Mouse (Mus musculus): ENCODE results near the gene Wdr46.
"Not testable (repeated sequence)": the region's sequence is repeated elsewhere in the genome, so short reads cannot be mapped to it uniquely, and the experiment has no call there.

Gene Wdr46

GRCm38 (mm10) chr17:33929371-33930279, 10.8 kb upstream of the Wdr46 start, which contains the start of gene Rgl2:
Gene Rgl2 (plus strand): TSS chr17:33929543.
- DNase-seq (ENCODE audit: low read depth): no peak

GRCm38 (mm10) chr17:33930280-33931158, 9.9 kb upstream of the Wdr46 start:
- DNase-seq (ENCODE audit: low read depth): no peak

- DNase-seq (ENCODE audit: low read depth): no peak
Observed at GRCm38 (mm10) chr17:33931159-33931866, 9.1 kb upstream of the Wdr46 start.

GRCm38 (mm10) chr17:33931947-33932346, 8.5 kb upstream of the Wdr46 start:
- no peak for DNase-seq (ENCODE audit: low read depth)

GRCm38 (mm10) chr17:33932448-33932847, 8.0 kb upstream of the Wdr46 start:
- DNase-seq (ENCODE audit: low read depth): no peak

GRCm38 (mm10) chr17:33932970-33933369, 7.5 kb upstream of the Wdr46 start:
- no peak for DNase-seq (ENCODE audit: low read depth)

- DNase-seq (ENCODE audit: low read depth): no peak
Observed at GRCm38 (mm10) chr17:33935422-33936055, 4.9 kb upstream of the Wdr46 start.

GRCm38 (mm10) chr17:33936993-33937392, 3.5 kb upstream of the Wdr46 start:
- DNase-seq (ENCODE audit: low read depth): no peak

- no peak for DNase-seq (ENCODE audit: low read depth)
Observed at GRCm38 (mm10) chr17:33938783-33939182, 1.7 kb upstream of the Wdr46 start.

GRCm38 (mm10) chr17:33940981-33941380, 521 bp downstream of the Wdr46 start:
- DNase-seq (ENCODE audit: low read depth): no peak

- DNase-seq (ENCODE audit: low read depth): no peak
Observed at GRCm38 (mm10) chr17:33941381-33941780, 921 bp downstream of the Wdr46 start.

GRCm38 (mm10) chr17:33943454-33943853, 3.0 kb downstream of the Wdr46 start:
- no peak for DNase-seq (ENCODE audit: low read depth)

- DNase-seq (ENCODE audit: low read depth): no peak
Observed at GRCm38 (mm10) chr17:33947430-33948089, 7.1 kb downstream of the Wdr46 start.

GRCm38 (mm10) chr17:33948090-33948904, 7.8 kb downstream of the Wdr46 start:
- no peak for DNase-seq (ENCODE audit: low read depth)

GRCm38 (mm10) chr17:33948905-33949537, 8.6 kb downstream of the Wdr46 start:
- no peak for DNase-seq (ENCODE audit: low read depth)

GRCm38 (mm10) chr17:33950131-33950625, 9.7 kb downstream of the Wdr46 start:
- DNase-seq (ENCODE audit: low read depth): no peak

- DNase-seq (ENCODE audit: low read depth): no peak
Observed at GRCm38 (mm10) chr17:33951021-33951946, 10.8 kb downstream of the Wdr46 start, which contains the start of gene B3galt4. Gene B3galt4 (minus strand): TSS chr17:33951488.

GRCm38 (mm10) chr17:33952015-33952414, 11.6 kb downstream of the Wdr46 start:
- DNase-seq (ENCODE audit: low read depth): not testable (repeated sequence)

Data from fibroblast of lung, adult 2 months (primary cell).